Mouse (Mus musculus): ENCODE measurements at regions not wholly inside any gene's neighbourhood (a gene's known extent, or its start where the extent isn't known, plus 50 kb on each side); places are given as distances from the start of the nearest gene placed in this dataset.

DNA sequence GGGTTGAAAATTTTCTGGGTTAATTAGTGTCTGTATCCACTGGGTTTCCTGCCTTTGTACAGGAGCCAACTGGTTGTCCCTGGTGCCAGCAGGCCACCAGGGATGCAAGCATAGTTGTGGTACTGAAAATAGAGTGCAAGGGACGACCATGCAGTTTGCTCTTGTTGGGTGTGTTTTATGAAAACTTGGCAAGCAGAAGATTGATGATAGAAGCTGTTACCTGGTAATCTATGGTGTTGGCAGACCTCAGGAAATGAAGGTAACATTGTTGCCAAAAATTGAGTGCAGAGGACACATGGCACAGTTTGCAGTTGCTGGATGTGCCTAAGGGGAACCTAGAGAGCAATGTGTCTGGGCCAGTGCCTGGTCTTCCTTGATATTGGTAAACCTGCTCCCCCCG is 818.7 kb downstream of the Tlr4 start:
- DNase-seq (ENCODE audit: low spot score) = no peak

DNA sequence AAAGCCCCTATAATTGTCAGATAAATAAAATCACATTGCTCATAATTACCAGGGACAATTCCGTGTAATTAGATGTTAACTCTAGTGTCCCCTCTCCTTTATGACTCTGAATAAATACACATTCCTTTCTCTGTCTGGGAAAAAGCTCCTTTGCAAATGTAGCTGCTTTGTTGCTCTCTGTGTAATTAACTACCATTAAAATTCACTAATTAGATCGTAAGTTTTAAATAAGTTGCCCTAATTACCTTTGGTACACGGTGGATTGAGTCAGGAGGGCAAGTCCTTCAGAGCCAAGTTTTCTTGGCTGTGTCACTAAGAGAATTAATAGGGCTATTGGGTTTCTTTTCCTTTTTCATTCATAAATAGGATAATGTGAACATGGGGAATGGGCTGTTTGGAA is 834.7 kb downstream of the Tlr4 start:
- no peak for DNase-seq (ENCODE audit: low spot score)

DNA sequence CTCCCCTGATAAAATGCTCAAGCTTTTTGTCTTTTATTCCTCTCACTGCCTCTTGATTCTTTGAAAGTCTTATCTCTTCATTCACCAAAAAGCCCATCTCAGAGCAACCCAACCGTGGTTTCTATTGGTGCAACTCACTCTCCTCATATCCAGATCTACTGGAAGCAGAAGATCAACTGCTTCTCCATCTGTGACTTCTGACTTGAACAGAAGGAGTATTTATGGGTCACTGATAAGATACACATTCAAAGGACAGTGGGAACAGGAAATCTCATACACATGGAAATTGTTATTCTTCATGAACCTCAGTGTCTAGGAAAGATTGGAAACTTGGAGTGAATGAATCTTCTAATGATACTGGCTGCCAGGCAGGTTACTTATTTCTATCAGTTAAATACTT is 846.6 kb downstream of the Tlr4 start:
- DNase-seq (ENCODE audit: low spot score) = no peak

DNA sequence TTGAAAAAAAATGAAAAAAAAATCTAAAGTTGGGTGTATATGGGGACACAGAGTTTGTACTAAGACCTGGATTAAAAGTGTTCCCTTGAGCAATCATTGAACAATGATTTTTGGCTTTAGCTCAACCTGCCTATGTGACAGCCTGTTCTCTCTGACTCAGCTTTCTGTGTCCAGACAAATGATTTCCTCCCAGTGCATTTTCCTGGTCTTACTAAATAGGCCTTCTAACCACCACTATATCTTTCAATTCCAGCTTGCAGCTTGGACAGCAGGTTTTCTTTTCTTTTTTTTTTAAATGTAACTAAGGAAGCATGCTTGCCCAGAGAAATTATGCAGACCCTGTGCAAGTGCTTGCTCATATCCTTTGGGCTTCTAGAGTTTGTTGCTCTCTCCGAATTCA is 850.2 kb downstream of the Tlr4 start:
- no peak for DNase-seq (ENCODE audit: low spot score)

DNA sequence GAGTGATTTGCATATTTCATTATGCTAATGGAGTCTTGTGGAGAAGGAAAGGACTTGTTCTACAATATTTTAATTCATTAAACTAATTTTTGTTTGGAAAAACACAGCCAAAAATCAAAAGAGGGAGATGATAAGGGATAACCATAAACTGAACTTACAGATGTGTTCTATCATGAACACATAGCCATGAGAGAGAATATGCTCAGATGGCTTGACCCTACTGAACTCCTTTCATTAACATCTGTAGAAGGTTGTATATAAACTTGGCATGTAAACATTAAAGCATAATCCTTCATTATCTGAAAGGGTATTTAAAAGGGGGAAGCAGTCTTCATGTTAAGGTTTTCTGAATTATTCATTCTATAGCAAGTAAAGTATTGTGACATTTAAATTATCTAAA is 871.1 kb downstream of the Tlr4 start:
- DNase-seq (ENCODE audit: low spot score) = no peak
